Mouse (Mus musculus) stomach, postnatal 0 days (tissue): ENCODE data around the gene Srbd1.

Experiments used
- CTCF ChIP-seq: IDR thresholded peaks from 2 replicates; pipeline ENCODE4 v1.5.1; 2016; ENCODE audit warnings: antibody characterized with exemption, low read depth, mild to moderate bottlenecking, moderate library complexity
- EP300 ChIP-seq: optimal IDR thresholded peaks from 2 replicates; pipeline ENCODE3; 2016; ENCODE audit warnings: antibody characterized with exemption

GRCm38 (mm10) chr17:86162672-86163071 lies 17.7 kb upstream of the Srbd1 start:
- TF ChIP-seq CTCF (no peak), EP300 (no peak)
